Mouse (Mus musculus) lung, embryonic 14.5 days (tissue): ENCODE results near the gene Banf1. TPM values are rescaled to one million over a fixed set of nuclear protein-coding genes. Genes with fewer than 3 reads are reported as not detected.
"Not testable (repeated sequence)": the region's sequence is repeated elsewhere in the genome, so short reads cannot be mapped to it uniquely, and the experiment has no call there.

ENCODE experiments used
- ATAC-seq: fragments of 200-750 bp; cut with Nextera tagmentation; 2 replicates; pipeline ENCODE4 v1.8.0; 2017; ENCODE audit warnings: mild to moderate bottlenecking, moderate TSS enrichment, moderate library complexity; ENCODE audit not compliant: insufficient read depth
- DNase-seq: peaks from one replicate; pipeline ENCODE4 v3.0.0-alpha.2; 2015
- H3K27ac ChIP-seq: fragments of 300-500 bp; sonication (generic); 2 replicates; pipeline ENCODE4 v1.5.1; 2014; ENCODE audit warnings: low read depth, mild to moderate bottlenecking, moderate library complexity
- H3K27me3 ChIP-seq: fragments of 300-500 bp; sonication (generic); 2 replicates; pipeline ENCODE4 v1.6.1; 2014; ENCODE audit warnings: low read length, control low read depth; ENCODE audit not compliant: insufficient read depth
- H3K36me3 ChIP-seq: fragments of 300-500 bp; sonication (generic); 2 replicates; pipeline ENCODE4 v1.6.1; 2014; ENCODE audit warnings: control low read depth; ENCODE audit not compliant: insufficient read depth
- H3K4me1 ChIP-seq: fragments of 300-500 bp; sonication (generic); 2 replicates; pipeline ENCODE4 v1.6.1; 2014; ENCODE audit warnings: antibody characterized with exemption, control low read depth; ENCODE audit not compliant: insufficient read depth
- H3K4me2 ChIP-seq: fragments of 300-500 bp; sonication (generic); 2 replicates; pipeline ENCODE4 v1.6.1; 2014; ENCODE audit warnings: mild to moderate bottlenecking
- H3K4me3 ChIP-seq: fragments of 300-500 bp; sonication (generic); 2 replicates; pipeline ENCODE4 v1.5.1; 2014; ENCODE audit warnings: low read depth, low read length
- H3K9ac ChIP-seq: fragments of 300-500 bp; sonication (generic); 2 replicates; pipeline ENCODE4 v1.6.1; 2014
- H3K9me3 ChIP-seq: fragments of 300-500 bp; sonication (generic); 2 replicates; pipeline ENCODE4 v1.6.1; 2016; ENCODE audit warnings: low read depth, low read length, control low read depth
- CTCF ChIP-seq: IDR thresholded peaks from 2 replicates; pipeline ENCODE4 v1.5.1; 2016; ENCODE audit warnings: antibody characterized with exemption, low read depth
- WGBS: fragments of 180-500 bp; shearing (Covaris S2); extraction: QIAGEN DNeasy Blood & Tissue Kit; methylation state at CpG from one replicate; pipeline ENCODE4 v1.1.7; 2014; 5-methylcytosine and 5-hydroxymethylcytosine counted together
- polyA plus RNA-seq: library from polyadenylated mRNA; unstranded; fragments of >200 nt; fragmentation: Nextera tagmentation; extraction: Ambion mirVana; gene quantifications from 2 replicates; pipeline ENCODE4 v1.2.1, GENCODE M21; 2014

Banf1 gene
- polyA plus RNA-seq, 1 experiment from 2014 or later, result 542 TPM

- H3K36me3 ChIP-seq, result peaks cover 47% of the 10 kb centered on the region
- peaks cover 11% of the 10 kb centered on the region for H3K4me1 ChIP-seq
- no peaks in the 10 kb centered on the region for H3K27me3 ChIP-seq
- H3K4me3 ChIP-seq, result peak overlapping the region; percentile 97
- H3K9me3 ChIP-seq, result no peaks in the 10 kb centered on the region
- no peak for ATAC-seq
- peak overlapping the region; percentile 93; the same call in 1 of the 2 replicates for H3K27ac ChIP-seq
- TF ChIP-seq CTCF, result no peak
- peak overlapping the region; percentile 96 for H3K4me2 ChIP-seq
- WGBS, result 17% methylated on average over 11 of the region's 11 CpGs
- peak overlapping the region; percentile 83 for H3K9ac ChIP-seq
- DNase-seq, result no peak
Observed at GRCm38 (mm10) chr19:5365751-5366150, 1.2 kb downstream of the Banf1 start.

- no peak for TF ChIP-seq CTCF
- H3K4me3 ChIP-seq, result no peak overlapping the region
- H3K9ac ChIP-seq, result no peak overlapping the region
Observed at GRCm38 (mm10) chr19:5364124-5364523, 2.8 kb downstream of the Banf1 start.

GRCm38 (mm10) chr19:5362186-5362585 is 4.8 kb downstream of the Banf1 start:
- WGBS, result 76% methylated on average over 2 of the region's 2 CpGs
- no peak overlapping the region for H3K4me2 ChIP-seq
- no peak for TF ChIP-seq CTCF
- ATAC-seq (no peak), DNase-seq (no peak)
- no peak overlapping the region for H3K4me3 ChIP-seq
- peaks cover 18% of the 10 kb centered on the region for H3K36me3 ChIP-seq
- no peaks in the 10 kb centered on the region for H3K27me3 ChIP-seq
- H3K27ac ChIP-seq, result no peak overlapping the region
- no peak overlapping the region for H3K9ac ChIP-seq
- H3K4me1 ChIP-seq, result peaks cover 4% of the 10 kb centered on the region
- no peaks in the 10 kb centered on the region for H3K9me3 ChIP-seq

More at GRCm38 (mm10) chr19:5364124-5364523, 2.8 kb downstream of the Banf1 start:
- DNase-seq (no peak), ATAC-seq (no peak)
- Histone ChIP-seq H3K9me3 (no peaks in the 10 kb centered on the region), H3K27ac (no peak overlapping the region), H3K4me1 (peaks cover 11% of the 10 kb centered on the region), H3K36me3 (peaks cover 31% of the 10 kb centered on the region), H3K27me3 (no peaks in the 10 kb centered on the region), H3K4me2 (no peak overlapping the region)
- WGBS, result 86% methylated on average over 2 of the region's 2 CpGs

- Histone ChIP-seq H3K4me3 (no peak overlapping the region), H3K9ac (no peak overlapping the region), H3K4me1 (no peaks in the 10 kb centered on the region), H3K36me3 (no peaks in the 10 kb centered on the region), H3K27ac (no peak overlapping the region), H3K9me3 (no peaks in the 10 kb centered on the region), H3K27me3 (no peaks in the 10 kb centered on the region), H3K4me2 (no peak overlapping the region)
- no peak for TF ChIP-seq CTCF
- no peak for DNase-seq
- no peak for ATAC-seq
- WGBS, result no CpG with 5 or more reads among the region's 1 CpGs
Observed at GRCm38 (mm10) chr19:5356080-5356479, 10.9 kb downstream of the Banf1 start.

- H3K4me3 ChIP-seq, result no peak overlapping the region
- DNase-seq (no peak), ATAC-seq (no peak)
- no peak for TF ChIP-seq CTCF
- H3K9ac ChIP-seq, result no peak overlapping the region
- no peak overlapping the region for H3K4me2 ChIP-seq
- no peaks in the 10 kb centered on the region for H3K9me3 ChIP-seq
- WGBS, result 62% methylated on average over 2 of the region's 2 CpGs
- H3K4me1 ChIP-seq, result no peaks in the 10 kb centered on the region
- no peaks in the 10 kb centered on the region for H3K36me3 ChIP-seq
- H3K27ac ChIP-seq, result no peak overlapping the region
- H3K27me3 ChIP-seq, result no peaks in the 10 kb centered on the region
Observed at GRCm38 (mm10) chr19:5353609-5354008, 13.4 kb downstream of the Banf1 start.

- not testable (repeated sequence) for H3K27ac ChIP-seq, H3K36me3 ChIP-seq, H3K27me3 ChIP-seq, DNase-seq, H3K4me1 ChIP-seq, H3K9me3 ChIP-seq, ATAC-seq
- Histone ChIP-seq H3K4me3 (peak within 1 kb of the TSS; percentile 27), H3K9ac (peak within 1 kb of the TSS; percentile 42), H3K4me2 (peak within 1 kb of the TSS; percentile 64)
- 55% methylated on average over 6 of the region's 6 CpGs for WGBS
Observed at GRCm38 (mm10) chr19:5349502-5349873, 17.5 kb downstream of the Banf1 start, which contains the start of gene Cst6. TSS of gene Cst6 (minus strand) at chr19:5349574.

- Histone ChIP-seq H3K27me3 (no peaks in the 10 kb centered on the region), H3K4me2 (peak overlapping the region; percentile 64), H3K4me3 (peak overlapping the region; percentile 27), H3K9ac (peak overlapping the region; percentile 42), H3K27ac (no peak overlapping the region), H3K9me3 (no peaks in the 10 kb centered on the region), H3K4me1 (no peaks in the 10 kb centered on the region), H3K36me3 (no peaks in the 10 kb centered on the region)
- ATAC-seq (no peak), DNase-seq (peak; percentile 57)
- 4% methylated on average over 34 of the region's 34 CpGs for WGBS
- peak; percentile 52 for TF ChIP-seq CTCF
Observed at GRCm38 (mm10) chr19:5348526-5349501, 18.2 kb downstream of the Banf1 start.
